Mouse (Mus musculus): ENCODE measurements at regions not wholly inside any gene's neighbourhood (a gene's known extent, or its start where the extent isn't known, plus 50 kb on each side); places are given as distances from the start of the nearest gene placed in this dataset.

DNA sequence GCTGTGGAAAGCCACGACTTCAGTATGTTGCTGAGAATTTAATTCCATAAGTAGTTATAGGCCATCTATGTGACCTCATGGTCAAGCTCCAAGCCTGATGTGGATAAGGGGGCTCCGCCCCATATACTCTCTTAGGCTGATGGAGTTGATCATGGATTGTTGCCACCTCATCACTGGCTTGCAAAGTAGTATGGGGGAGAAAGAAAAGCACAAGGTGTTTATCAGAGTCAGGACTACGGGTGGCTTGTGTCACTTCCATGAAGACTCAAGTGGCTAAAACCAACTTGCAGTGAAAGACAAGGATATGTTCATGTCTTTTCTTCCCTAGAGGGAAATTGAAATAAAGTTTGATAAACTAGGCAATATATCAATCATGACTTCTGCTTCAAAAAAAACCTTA, 102.9 kb upstream of the Fut8 start:
- Histone ChIP-seq H3K4me3 (no peak overlapping the region), H3K9ac (no peak overlapping the region), H3K27ac (replicated peaks) (0 out of 2 replicates have a peak overlapping the region, but pooled peaks have one; percentile 4), H3K9me3 (no peaks in the 10 kb centered on the region), H3K4me1 (peaks cover 20% of the 10 kb centered on the region), H3K27me3 (replicated peaks) (no peaks in the 10 kb centered on the region), H3K36me3 (no peaks in the 10 kb centered on the region), H3K4me2 (no peak overlapping the region)
- WGBS: 70% methylated on average over 3 of the region's 3 CpGs
- ATAC-seq (ENCODE audit: extremely low read depth, insufficient number of reproducible peaks, low FRiP score, low TSS enrichment): no peak

DNA sequence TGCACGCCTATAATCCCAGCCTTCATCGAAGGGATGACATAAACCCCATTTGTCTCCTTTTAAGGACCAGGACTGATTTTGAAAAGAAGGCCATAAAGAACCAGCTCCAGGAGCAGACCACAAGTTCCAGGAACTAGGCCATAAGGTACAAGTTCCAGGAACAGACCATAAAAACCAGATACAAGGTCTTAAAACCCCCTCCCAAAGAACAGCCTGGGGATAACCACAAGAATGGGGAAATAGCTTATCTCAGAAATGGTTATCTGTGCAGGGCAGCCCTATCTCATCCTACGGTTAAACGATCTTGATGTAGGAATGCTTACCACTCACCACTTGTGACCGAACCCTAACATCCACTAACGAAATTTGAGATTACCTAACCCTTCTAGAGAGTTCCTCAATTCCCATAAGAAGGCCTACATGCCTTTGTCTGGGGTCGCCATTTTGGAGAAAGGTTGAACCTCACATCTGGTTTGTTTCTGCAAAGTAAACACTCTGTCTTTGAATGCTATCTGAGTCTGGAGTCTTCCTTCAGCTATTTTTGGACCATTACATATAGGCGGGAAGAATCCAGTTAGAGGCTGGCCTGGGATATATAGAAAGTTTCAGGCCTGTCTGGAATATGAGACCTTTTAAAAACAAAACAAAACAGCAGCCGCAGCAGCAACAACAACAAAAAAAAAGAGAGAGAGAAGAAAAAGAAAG, 103.5 kb upstream of the Fut8 start:
- H3K27ac ChIP-seq (replicated peaks): peak overlapping the region; percentile 28; the same call in 1 of the 2 replicates
- H3K27me3 ChIP-seq (replicated peaks): no peaks in the 10 kb centered on the region
- no peaks in the 10 kb centered on the region for H3K36me3 ChIP-seq
- whole genome bisulfite sequencing: 37% methylated on average over 9 of the region's 9 CpGs
- H3K9me3 ChIP-seq: no peaks in the 10 kb centered on the region
- H3K4me3 ChIP-seq: no peak overlapping the region
- no peak for ATAC-seq (ENCODE audit: extremely low read depth, insufficient number of reproducible peaks, low FRiP score, low TSS enrichment)
- no peak overlapping the region for H3K9ac ChIP-seq
- H3K4me1 ChIP-seq: peaks cover 20% of the 10 kb centered on the region
- no peak overlapping the region for H3K4me2 ChIP-seq

DNA sequence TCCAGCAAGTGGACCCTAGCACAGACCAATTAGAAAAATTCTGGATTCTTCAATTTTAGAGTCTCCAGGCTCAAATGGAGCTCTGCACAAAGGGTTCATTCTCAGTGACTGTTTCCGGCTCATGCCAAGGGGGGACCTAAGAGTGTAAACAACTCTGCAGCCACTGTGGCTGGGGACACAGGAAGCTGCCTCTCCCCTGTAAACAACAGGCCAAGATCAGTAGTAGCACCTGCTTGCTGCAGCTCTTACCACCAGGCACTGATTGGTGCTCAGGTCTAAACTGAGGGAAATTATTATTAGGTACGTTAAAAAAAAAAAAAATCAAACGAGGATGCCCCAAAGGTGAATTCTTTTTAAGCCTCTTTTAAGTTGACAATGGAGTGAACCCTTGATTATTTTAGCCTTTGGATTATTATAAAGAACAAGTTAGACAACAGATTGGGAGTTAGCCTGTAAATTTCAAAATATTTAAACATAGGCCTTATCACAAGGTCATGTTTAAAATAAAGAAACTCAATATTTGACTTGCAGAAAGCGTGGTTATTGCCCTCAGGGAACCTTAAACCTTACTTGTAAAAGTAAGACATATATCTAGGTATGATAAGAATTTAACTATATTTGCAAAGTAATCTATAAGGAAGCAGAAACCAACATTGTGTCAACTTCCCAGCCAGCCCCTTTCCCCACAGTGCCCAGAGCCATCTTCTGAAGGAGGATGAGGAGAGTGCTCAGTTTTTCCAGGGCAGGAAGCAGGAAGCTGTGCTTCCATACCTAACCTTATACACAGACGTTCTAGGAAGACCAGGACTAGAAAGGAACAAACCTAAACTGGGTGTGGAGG, 104.2 kb upstream of the Fut8 start:
- no peak overlapping the region for H3K9ac ChIP-seq
- no peak overlapping the region for H3K4me2 ChIP-seq
- H3K36me3 ChIP-seq: no peaks in the 10 kb centered on the region
- peaks cover 20% of the 10 kb centered on the region for H3K4me1 ChIP-seq
- no peak for ATAC-seq (ENCODE audit: extremely low read depth, insufficient number of reproducible peaks, low FRiP score, low TSS enrichment)
- H3K27me3 ChIP-seq (replicated peaks): no peaks in the 10 kb centered on the region
- no peak overlapping the region for H3K4me3 ChIP-seq
- 73% methylated on average over 5 of the region's 5 CpGs for WGBS
- H3K9me3 ChIP-seq: no peaks in the 10 kb centered on the region
- no peak overlapping the region for H3K27ac ChIP-seq (replicated peaks)

DNA sequence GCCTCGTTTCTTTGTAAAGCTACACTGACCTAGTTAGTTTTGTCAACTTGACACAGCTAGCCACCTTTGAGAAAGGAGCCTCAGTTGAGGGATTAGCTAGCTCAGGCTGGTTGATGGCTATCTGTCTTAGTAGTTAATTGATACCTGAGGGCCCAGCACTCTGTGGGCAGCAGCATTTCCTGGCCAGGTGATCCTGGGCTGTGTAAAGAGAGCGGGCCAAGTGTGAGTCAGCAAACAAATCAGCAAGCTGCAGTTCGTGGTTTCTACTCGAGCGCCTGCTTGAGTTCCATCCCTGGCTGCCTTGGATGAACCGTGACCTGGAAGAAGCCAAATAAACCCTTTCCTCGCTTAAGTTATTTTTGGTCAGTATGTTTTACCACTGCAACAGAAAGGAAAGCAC, 106.6 kb upstream of the Fut8 start:
- no peak overlapping the region for H3K4me2 ChIP-seq
- no peaks in the 10 kb centered on the region for H3K36me3 ChIP-seq
- H3K9me3 ChIP-seq: no peaks in the 10 kb centered on the region
- H3K27ac ChIP-seq (replicated peaks): no peak overlapping the region
- no peak overlapping the region for H3K9ac ChIP-seq
- H3K27me3 ChIP-seq (replicated peaks): no peaks in the 10 kb centered on the region
- peaks cover 20% of the 10 kb centered on the region for H3K4me1 ChIP-seq
- ATAC-seq (ENCODE audit: extremely low read depth, insufficient number of reproducible peaks, low FRiP score, low TSS enrichment): no peak
- 64% methylated on average over 7 of the region's 7 CpGs for WGBS
- no peak overlapping the region for H3K4me3 ChIP-seq

DNA sequence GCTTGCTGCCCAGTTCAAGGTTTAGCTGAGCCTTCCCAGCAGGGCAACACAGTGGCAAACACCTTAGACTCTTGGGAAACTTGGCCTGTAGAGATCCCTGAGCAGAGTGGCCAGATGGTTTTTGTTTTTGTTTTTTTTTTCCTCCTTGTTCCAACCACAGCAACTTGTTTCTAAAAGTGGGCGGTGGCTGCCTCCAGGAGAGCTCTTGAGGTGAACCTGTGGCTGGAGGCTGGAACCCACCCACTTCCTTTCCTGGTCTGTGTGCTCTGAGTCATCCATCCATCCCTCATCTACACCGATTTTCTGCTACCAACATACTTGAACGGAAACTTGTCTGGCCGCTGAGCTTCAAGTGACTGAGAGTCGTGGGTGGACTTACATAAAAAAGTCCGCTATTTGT, 107.4 kb upstream of the Fut8 start:
- H3K36me3 ChIP-seq: no peaks in the 10 kb centered on the region
- H3K27ac ChIP-seq (replicated peaks): no peak overlapping the region
- 59% methylated on average over 6 of the region's 6 CpGs for WGBS
- no peak overlapping the region for H3K9ac ChIP-seq
- H3K9me3 ChIP-seq: no peaks in the 10 kb centered on the region
- no peak for ATAC-seq (ENCODE audit: extremely low read depth, insufficient number of reproducible peaks, low FRiP score, low TSS enrichment)
- H3K4me1 ChIP-seq: peaks cover 15% of the 10 kb centered on the region
- no peak overlapping the region for H3K4me2 ChIP-seq
- H3K4me3 ChIP-seq: no peak overlapping the region
- no peaks in the 10 kb centered on the region for H3K27me3 ChIP-seq (replicated peaks)

DNA sequence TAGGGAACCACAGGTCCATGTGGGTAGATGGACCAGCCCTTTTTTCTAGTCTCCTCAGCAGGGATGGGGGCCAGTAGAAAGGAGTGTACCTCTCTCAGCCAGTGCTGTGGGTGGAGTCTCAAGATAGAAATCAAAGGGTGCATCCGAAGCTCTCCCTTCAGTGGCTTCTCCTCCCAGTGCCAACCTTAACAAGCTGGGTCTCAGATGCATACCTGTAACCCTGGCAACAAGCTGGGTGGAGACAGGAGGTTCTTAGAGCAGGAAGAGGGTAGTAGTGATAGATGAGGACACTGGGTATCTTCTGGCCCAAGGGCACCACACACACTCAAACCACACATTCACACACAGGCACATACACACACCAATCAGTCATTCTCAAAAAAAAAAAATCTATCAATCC, 113.7 kb upstream of the Fut8 start:
- Histone ChIP-seq H3K27ac (replicated peaks) (no peak overlapping the region), H3K9me3 (no peaks in the 10 kb centered on the region), H3K27me3 (replicated peaks) (no peaks in the 10 kb centered on the region), H3K4me1 (peaks cover 12% of the 10 kb centered on the region), H3K4me2 (no peak overlapping the region), H3K36me3 (no peaks in the 10 kb centered on the region), H3K9ac (no peak overlapping the region), H3K4me3 (no peak overlapping the region)
- WGBS: 22% methylated on average over 1 of the region's 1 CpGs
- no peak for ATAC-seq (ENCODE audit: extremely low read depth, insufficient number of reproducible peaks, low FRiP score, low TSS enrichment)

DNA sequence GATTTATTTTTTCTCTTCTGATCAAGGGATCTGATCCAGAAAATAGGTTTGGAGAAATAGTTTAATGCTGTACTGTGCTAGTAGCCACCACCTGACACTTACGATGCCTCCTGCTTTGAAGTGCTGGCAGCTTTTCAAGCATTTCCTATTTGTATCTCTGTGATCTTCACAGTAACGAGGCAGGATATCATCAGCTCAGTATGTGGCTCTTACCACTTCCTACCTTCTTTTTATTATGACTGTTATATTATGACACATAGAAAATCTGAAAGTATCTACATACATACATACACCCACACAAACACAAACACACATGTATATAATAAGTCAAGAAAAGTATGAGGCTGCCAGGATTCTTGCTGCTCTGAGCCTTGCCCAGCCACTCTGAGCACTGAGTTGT, 124.4 kb upstream of the Fut8 start:
- WGBS: 61% methylated on average over 2 of the region's 2 CpGs
- Histone ChIP-seq H3K27me3 (replicated peaks) (no peaks in the 10 kb centered on the region), H3K27ac (replicated peaks) (no peak overlapping the region), H3K9ac (no peak overlapping the region), H3K4me3 (no peak overlapping the region), H3K36me3 (no peaks in the 10 kb centered on the region), H3K9me3 (no peaks in the 10 kb centered on the region), H3K4me2 (no peak overlapping the region), H3K4me1 (no peaks in the 10 kb centered on the region)
- no peak for ATAC-seq (ENCODE audit: extremely low read depth, insufficient number of reproducible peaks, low FRiP score, low TSS enrichment)

DNA sequence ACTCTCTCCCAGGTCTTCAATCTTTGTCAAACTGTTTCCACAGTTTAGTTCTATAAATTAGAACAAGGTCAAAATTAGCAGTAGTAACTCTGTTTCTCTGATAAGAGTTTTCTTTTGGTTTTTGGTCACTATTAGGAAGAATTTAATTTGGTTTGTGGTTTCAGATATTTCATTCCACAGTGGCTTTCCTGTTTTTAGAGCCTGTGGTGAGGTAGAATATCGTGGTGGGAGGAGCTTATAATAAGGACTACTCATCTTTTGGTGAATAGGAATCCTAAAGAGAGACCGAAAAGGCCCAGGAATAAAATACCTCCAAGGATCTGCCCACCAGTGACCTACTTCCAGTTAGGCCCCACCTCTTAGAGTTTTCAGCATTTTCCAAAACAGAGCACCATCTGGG, 125.8 kb upstream of the Fut8 start:
- no peaks in the 10 kb centered on the region for H3K27me3 ChIP-seq (replicated peaks)
- 74% methylated on average over 2 of the region's 2 CpGs for WGBS

DNA sequence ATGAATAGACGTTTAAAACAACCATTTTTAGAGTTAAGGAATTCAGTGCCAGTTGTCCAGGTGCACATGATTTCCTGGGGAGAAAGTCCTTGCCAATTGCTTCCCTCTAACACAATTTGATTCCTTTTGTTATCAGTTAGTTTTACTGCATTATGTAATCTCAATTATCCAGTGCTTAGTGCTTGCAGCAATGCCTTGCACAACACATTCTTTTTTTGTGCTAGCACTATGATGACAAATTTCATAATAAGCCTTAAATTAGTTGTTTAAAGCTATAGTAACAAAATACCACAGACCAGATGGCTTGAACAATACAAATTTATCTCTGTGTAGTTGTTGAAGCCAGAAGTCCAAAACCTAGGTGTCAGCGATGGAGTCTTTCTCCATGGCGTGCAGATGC, 130.7 kb upstream of the Fut8 start:
- WGBS: 71% methylated on average over 3 of the region's 3 CpGs
- no peak for ATAC-seq (ENCODE audit: extremely low read depth, insufficient number of reproducible peaks, low FRiP score, low TSS enrichment)
- no peak overlapping the region for H3K4me3 ChIP-seq

More for the DNA sequence above, 125.8 kb upstream of the Fut8 start:
- ATAC-seq (ENCODE audit: extremely low read depth, insufficient number of reproducible peaks, low FRiP score, low TSS enrichment): no peak
- H3K9ac ChIP-seq: no peak overlapping the region
- H3K27ac ChIP-seq (replicated peaks): no peak overlapping the region
- no peak overlapping the region for H3K4me2 ChIP-seq
- no peak overlapping the region for H3K4me3 ChIP-seq
- H3K9me3 ChIP-seq: no peaks in the 10 kb centered on the region
- no peaks in the 10 kb centered on the region for H3K36me3 ChIP-seq
- no peaks in the 10 kb centered on the region for H3K4me1 ChIP-seq

DNA sequence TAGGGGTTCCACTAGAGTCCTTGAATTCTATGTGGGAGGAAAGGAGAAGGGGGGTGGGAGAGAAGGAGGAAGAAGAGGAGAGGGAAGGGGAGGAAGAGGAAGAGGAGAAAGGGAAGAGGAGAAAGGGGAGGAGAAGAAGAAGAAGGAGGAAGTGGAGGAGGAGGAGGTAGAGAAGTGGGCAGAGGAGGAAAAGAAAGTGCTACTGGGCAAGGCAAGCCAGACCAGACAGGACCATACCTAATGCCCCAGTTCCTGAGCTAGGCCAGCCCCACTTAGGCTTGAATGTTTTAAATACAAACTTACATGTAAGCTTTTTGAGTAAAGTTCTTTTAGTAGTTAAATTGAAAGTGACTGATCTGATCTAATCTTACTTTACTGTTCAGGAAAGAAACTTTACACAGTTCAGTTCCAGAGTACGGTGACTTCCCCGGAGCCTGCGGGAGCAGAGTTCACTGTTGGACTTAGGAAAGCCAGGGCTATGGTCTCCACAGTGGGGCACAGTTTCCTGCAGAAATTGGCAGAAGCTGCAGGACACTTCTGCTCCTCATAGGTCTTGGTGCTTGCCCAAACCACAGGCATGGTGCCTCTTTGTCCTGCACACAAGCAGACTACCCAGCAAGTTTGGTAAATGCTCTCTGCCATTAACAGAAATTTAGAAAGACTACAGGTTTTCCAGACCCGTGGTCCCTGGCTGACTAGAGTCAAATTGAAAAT, 131.9 kb upstream of the Fut8 start:
- H3K9me3 ChIP-seq: no peaks in the 10 kb centered on the region
- H3K4me3 ChIP-seq: no peak overlapping the region
- H3K27me3 ChIP-seq (replicated peaks): no peaks in the 10 kb centered on the region
- H3K9ac ChIP-seq: no peak overlapping the region
- ATAC-seq (ENCODE audit: extremely low read depth, insufficient number of reproducible peaks, low FRiP score, low TSS enrichment): no peak
- H3K27ac ChIP-seq (replicated peaks): no peak overlapping the region
- H3K4me2 ChIP-seq: no peak overlapping the region
- 77% methylated on average over 4 of the region's 4 CpGs for WGBS
- no peaks in the 10 kb centered on the region for H3K36me3 ChIP-seq
- no peaks in the 10 kb centered on the region for H3K4me1 ChIP-seq

More for the DNA sequence above, 130.7 kb upstream of the Fut8 start:
- Histone ChIP-seq H3K27me3 (replicated peaks) (no peaks in the 10 kb centered on the region), H3K36me3 (no peaks in the 10 kb centered on the region), H3K27ac (replicated peaks) (no peak overlapping the region), H3K9me3 (no peaks in the 10 kb centered on the region), H3K9ac (no peak overlapping the region), H3K4me2 (no peak overlapping the region), H3K4me1 (no peaks in the 10 kb centered on the region)

DNA sequence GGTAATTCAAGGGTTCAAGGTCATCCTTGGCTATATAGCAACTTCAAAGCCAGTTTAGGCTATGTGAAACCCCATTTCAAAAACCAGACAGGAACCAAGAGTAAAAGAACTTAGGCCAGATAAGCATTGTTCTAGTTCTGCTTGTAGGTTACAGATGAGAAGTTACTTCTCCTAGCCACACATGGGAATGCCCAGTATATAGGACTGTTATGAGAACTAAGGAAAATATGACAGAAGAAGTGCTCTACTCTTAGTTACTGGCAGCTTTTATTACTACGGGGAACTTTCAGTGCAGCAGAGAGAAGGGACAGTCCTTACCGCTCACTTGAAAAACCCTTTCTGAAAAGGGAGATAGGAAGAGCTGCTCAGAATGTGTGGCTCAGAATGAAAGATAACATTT, 137.4 kb upstream of the Fut8 start:
- Histone ChIP-seq H3K9me3 (no peaks in the 10 kb centered on the region), H3K36me3 (no peaks in the 10 kb centered on the region), H3K4me3 (no peak overlapping the region), H3K4me1 (0 out of 2 replicates have a peak, but pooled peaks cover 1% of the 10 kb centered on the region), H3K4me2 (no peak overlapping the region), H3K27ac (replicated peaks) (no peak overlapping the region), H3K27me3 (replicated peaks) (no peaks in the 10 kb centered on the region), H3K9ac (no peak overlapping the region)
- no peak for ATAC-seq (ENCODE audit: extremely low read depth, insufficient number of reproducible peaks, low FRiP score, low TSS enrichment)
- 60% methylated on average over 2 of the region's 2 CpGs for WGBS
